Mouse (Mus musculus): Measurements from ENCODE around the gene Hivep2. TPM values are rescaled to one million over a fixed set of nuclear protein-coding genes. Genes with fewer than 3 reads are reported as not detected.
A peak's percentile ranks its signal among the peaks of the same experiment; 100 is the strongest.

The Hivep2 gene
- polyA plus RNA-seq, 1 experiment from 2014 or later: 0.32 TPM

DNA sequence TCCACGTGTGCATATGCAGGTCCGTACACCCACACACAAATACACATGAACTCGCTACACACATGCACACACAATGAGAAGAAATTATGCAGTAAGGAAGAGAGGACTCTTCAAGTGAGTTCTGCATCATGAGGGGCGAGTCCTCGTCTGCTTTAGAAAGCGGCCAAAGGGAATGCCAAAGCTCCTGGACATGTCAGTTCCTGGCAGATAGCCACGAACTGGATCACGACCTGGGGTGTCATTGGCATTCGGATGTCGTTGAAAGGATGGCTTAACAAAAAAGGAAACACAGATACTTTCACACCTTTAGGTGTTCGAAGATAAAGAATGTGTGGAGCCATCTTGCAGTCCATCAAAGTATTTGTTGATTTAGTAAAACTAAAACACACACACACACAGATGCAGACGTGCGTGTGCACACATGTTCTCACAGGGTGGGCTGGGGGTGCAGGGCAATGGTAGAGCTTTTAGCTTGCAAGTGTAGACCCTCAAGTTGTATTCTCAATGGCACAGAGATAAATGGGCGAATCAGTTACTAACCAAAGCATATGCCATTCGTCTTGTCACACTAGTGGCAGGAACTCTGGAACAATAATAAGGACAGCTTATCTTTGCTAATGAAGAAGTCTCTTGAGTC lies 99.0 kb downstream of the Hivep2 start:
- Histone ChIP-seq H3K9ac (no peak overlapping the region), H3K4me2 (no peak overlapping the region), H3K9me3 (replicated peaks) (no peaks in the 10 kb centered on the region), H3K27ac (replicated peaks) (no peak overlapping the region), H3K27me3 (no peaks in the 10 kb centered on the region), H3K4me3 (replicated peaks) (no peak overlapping the region), H3K36me3 (replicated peaks) (no peaks in the 10 kb centered on the region), H3K4me1 (replicated peaks) (no peaks in the 10 kb centered on the region)
- WGBS (ENCODE audit: insufficient replicate concordance): 61% methylated on average over 15 of the region's 15 CpGs
- ATAC-seq (ENCODE audit: insufficient read depth): no peak

DNA sequence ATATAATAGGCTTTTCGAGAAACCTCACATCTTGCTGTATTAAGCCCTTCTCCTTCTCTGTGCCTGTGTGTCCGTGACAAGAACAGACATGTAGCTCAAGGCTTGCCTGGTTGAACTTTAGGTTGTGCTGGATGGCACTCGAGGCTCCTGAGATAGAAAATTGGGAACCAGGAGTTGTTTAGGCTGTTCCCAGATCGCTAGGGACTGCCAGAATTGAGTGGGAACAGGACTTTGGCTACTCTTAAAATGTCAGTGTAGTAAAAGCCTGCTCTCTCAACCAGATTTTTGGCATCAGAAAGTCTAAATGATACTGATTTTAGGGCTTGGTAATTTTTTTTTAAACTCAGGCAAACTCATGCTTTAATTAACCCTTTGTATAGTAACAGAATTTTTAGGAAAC lies 101.9 kb downstream of the Hivep2 start:
- no peak overlapping the region for H3K4me2 ChIP-seq
- no peaks in the 10 kb centered on the region for H3K27me3 ChIP-seq
- no peaks in the 10 kb centered on the region for H3K4me1 ChIP-seq (replicated peaks)
- no peaks in the 10 kb centered on the region for H3K9me3 ChIP-seq (replicated peaks)
- WGBS (ENCODE audit: insufficient replicate concordance): 51% methylated on average over 4 of the region's 4 CpGs
- ATAC-seq (ENCODE audit: insufficient read depth): no peak
- H3K9ac ChIP-seq: no peak overlapping the region
- no peak overlapping the region for H3K4me3 ChIP-seq (replicated peaks)
- H3K36me3 ChIP-seq (replicated peaks): no peaks in the 10 kb centered on the region
- H3K27ac ChIP-seq (replicated peaks): no peak overlapping the region

GRCm38 (mm10) chr10:14070498-14071079 lies 104.7 kb downstream of the Hivep2 start:
- no peak for ATAC-seq (ENCODE audit: insufficient read depth)
- no peaks in the 10 kb centered on the region for H3K4me1 ChIP-seq (replicated peaks)
- 51% methylated on average over 5 of the region's 5 CpGs for WGBS (ENCODE audit: insufficient replicate concordance)

GRCm38 (mm10) chr10:14072504-14072903 lies 106.6 kb downstream of the Hivep2 start:
- Histone ChIP-seq H3K27me3 (no peaks in the 10 kb centered on the region), H3K4me1 (replicated peaks) (no peaks in the 10 kb centered on the region), H3K36me3 (replicated peaks) (no peaks in the 10 kb centered on the region), H3K9ac (no peak overlapping the region), H3K27ac (replicated peaks) (no peak overlapping the region), H3K4me2 (no peak overlapping the region), H3K9me3 (replicated peaks) (no peaks in the 10 kb centered on the region), H3K4me3 (replicated peaks) (no peak overlapping the region)
- WGBS (ENCODE audit: insufficient replicate concordance): 64% methylated on average over 3 of the region's 3 CpGs
- no peak for ATAC-seq (ENCODE audit: insufficient read depth)

More at GRCm38 (mm10) chr10:14070498-14071079, 104.7 kb downstream of the Hivep2 start:
- no peak overlapping the region for H3K4me2 ChIP-seq
- no peaks in the 10 kb centered on the region for H3K27me3 ChIP-seq
- no peak overlapping the region for H3K27ac ChIP-seq (replicated peaks)
- H3K36me3 ChIP-seq (replicated peaks): no peaks in the 10 kb centered on the region
- H3K4me3 ChIP-seq (replicated peaks): no peak overlapping the region
- H3K9ac ChIP-seq: no peak overlapping the region
- H3K9me3 ChIP-seq (replicated peaks): no peaks in the 10 kb centered on the region

DNA sequence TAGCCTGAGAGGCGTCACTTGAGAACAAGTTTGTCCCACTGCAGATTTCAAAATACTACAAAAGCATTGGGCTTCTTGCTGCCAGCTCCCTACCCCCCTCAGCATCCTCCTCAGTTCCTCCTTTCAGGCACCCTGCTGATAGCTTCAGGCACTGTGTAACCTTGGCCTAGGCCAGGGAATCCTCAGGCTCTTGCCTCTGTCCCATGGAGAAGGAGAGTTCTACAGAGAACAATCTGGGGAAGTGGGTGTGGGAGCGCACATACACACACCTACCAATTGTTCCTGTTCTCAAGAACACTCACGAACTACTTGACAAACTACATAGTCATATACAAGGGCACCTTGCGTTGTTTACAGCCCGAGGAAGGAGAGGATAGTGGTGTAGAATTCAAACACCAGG lies 109.9 kb downstream of the Hivep2 start:
- Histone ChIP-seq H3K9ac (no peak overlapping the region), H3K27ac (replicated peaks) (no peak overlapping the region), H3K4me1 (replicated peaks) (no peaks in the 10 kb centered on the region), H3K36me3 (replicated peaks) (no peaks in the 10 kb centered on the region), H3K27me3 (no peaks in the 10 kb centered on the region), H3K4me3 (replicated peaks) (no peak overlapping the region), H3K4me2 (no peak overlapping the region), H3K9me3 (replicated peaks) (no peaks in the 10 kb centered on the region)
- WGBS (ENCODE audit: insufficient replicate concordance): 71% methylated on average over 5 of the region's 5 CpGs
- ATAC-seq (ENCODE audit: insufficient read depth): no peak

DNA sequence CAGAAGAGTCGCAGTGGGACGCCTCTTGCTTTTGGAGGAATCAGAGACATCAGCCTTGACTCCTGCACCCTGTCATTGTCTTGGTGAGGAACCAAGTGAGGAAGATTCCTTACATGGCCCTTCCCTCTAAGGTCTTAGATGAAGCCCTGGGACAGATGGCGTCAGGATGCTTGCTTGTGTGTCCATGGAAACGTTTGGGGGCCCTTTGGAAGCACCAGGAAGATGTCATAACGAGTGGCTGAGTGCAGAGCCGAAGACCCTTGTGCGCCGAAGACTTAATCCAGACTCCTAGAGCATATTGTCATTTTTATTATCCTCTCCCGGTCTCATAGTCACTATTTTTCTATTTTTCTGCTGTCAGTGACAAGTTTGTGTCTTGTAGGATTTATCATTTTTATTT lies 111.0 kb downstream of the Hivep2 start:
- WGBS (ENCODE audit: insufficient replicate concordance): 64% methylated on average over 9 of the region's 9 CpGs
- no peak overlapping the region for H3K4me2 ChIP-seq
- no peaks in the 10 kb centered on the region for H3K27me3 ChIP-seq
- no peak overlapping the region for H3K9ac ChIP-seq
- H3K9me3 ChIP-seq (replicated peaks): no peaks in the 10 kb centered on the region
- H3K4me1 ChIP-seq (replicated peaks): no peaks in the 10 kb centered on the region
- ATAC-seq (ENCODE audit: insufficient read depth): no peak
- H3K27ac ChIP-seq (replicated peaks): no peak overlapping the region
- no peak overlapping the region for H3K4me3 ChIP-seq (replicated peaks)
- H3K36me3 ChIP-seq (replicated peaks): no peaks in the 10 kb centered on the region

GRCm38 (mm10) chr10:14080830-14081229 lies 115.0 kb downstream of the Hivep2 start:
- no peak overlapping the region for H3K4me3 ChIP-seq (replicated peaks)
- H3K27me3 ChIP-seq: no peaks in the 10 kb centered on the region
- H3K4me1 ChIP-seq (replicated peaks): no peaks in the 10 kb centered on the region
- no peaks in the 10 kb centered on the region for H3K36me3 ChIP-seq (replicated peaks)
- H3K4me2 ChIP-seq: no peak overlapping the region
- H3K9ac ChIP-seq: no peak overlapping the region
- H3K9me3 ChIP-seq (replicated peaks): no peaks in the 10 kb centered on the region
- 64% methylated on average over 6 of the region's 6 CpGs for WGBS (ENCODE audit: insufficient replicate concordance)
- ATAC-seq (ENCODE audit: insufficient read depth): no peak
- H3K27ac ChIP-seq (replicated peaks): no peak overlapping the region

DNA sequence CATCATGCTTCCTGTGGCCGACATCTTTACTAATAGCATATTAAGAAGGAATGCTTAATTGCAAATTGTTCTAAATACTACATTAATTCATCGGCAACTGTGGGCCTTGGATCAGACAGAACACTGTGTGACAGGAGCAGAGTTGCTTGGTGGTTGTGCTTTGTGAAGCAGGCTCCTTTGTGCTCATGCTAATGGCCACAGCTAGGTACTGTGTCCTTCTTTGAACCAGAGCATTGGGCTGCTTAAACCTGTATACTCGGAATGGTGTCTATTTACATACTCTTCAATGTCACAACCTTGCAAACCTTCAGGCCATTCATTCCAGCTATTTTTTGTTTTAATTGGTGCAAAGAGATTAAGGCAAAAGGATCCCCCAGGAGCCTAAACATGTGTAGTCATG lies 115.9 kb downstream of the Hivep2 start:
- H3K36me3 ChIP-seq (replicated peaks): no peaks in the 10 kb centered on the region
- H3K4me3 ChIP-seq (replicated peaks): no peak overlapping the region
- H3K27ac ChIP-seq (replicated peaks): no peak overlapping the region
- no peak for ATAC-seq (ENCODE audit: insufficient read depth)
- no peak overlapping the region for H3K4me2 ChIP-seq
- no peaks in the 10 kb centered on the region for H3K4me1 ChIP-seq (replicated peaks)
- no peaks in the 10 kb centered on the region for H3K9me3 ChIP-seq (replicated peaks)
- no peak overlapping the region for H3K9ac ChIP-seq
- no peaks in the 10 kb centered on the region for H3K27me3 ChIP-seq
- WGBS (ENCODE audit: insufficient replicate concordance): 58% methylated on average over 3 of the region's 3 CpGs

DNA sequence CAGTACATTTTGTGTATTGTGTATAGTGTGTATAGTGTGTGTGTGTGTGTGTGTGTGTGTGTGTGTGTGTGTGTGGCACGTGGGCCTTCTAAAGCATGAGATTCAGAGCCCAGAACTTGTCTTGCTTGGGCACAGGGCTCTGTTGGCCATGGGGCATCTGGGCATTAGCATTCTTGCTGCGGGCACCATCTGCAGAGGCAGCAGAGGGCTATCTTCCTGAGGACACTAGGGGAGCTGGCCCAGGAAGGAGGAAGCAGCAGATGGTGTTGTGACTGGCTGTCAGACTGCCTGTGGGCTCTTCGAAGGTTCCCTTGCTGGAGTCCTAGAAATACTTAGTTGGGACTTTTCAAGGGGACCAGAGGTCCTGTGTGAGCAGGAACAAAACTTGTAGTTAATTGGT lies 116.4 kb downstream of the Hivep2 start:
- Histone ChIP-seq H3K9me3 (replicated peaks) (no peaks in the 10 kb centered on the region), H3K36me3 (replicated peaks) (no peaks in the 10 kb centered on the region), H3K27me3 (no peaks in the 10 kb centered on the region), H3K27ac (replicated peaks) (no peak overlapping the region), H3K4me3 (replicated peaks) (no peak overlapping the region), H3K9ac (no peak overlapping the region), H3K4me2 (no peak overlapping the region), H3K4me1 (replicated peaks) (no peaks in the 10 kb centered on the region)
- ATAC-seq (ENCODE audit: insufficient read depth): no peak
- 41% methylated on average over 3 of the region's 3 CpGs for WGBS (ENCODE audit: insufficient replicate concordance)

DNA sequence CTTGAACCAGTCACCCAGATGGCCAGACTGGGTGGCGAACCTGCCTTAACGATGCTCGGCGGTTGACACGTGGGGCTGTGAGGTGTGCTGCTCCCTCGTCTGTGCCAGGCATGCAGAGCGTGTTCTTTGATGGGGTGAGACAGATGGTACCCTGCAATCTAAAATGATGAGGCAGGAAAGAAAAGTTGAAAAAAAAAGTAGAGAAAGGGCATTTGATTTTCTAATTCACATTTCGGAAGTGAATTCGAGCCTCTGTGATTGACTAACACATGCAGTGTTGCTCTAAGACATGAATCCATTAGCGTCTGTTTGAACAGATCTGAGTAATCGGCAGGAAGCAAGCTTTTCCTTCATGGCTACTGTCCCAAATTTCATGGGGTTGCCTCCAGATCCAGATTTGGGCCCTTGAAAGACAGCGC lies 119.4 kb downstream of the Hivep2 start:
- H3K9me3 ChIP-seq (replicated peaks): no peaks in the 10 kb centered on the region
- 75% methylated on average over 12 of the region's 12 CpGs for WGBS (ENCODE audit: insufficient replicate concordance)
- no peak for ATAC-seq (ENCODE audit: insufficient read depth)
- no peaks in the 10 kb centered on the region for H3K27me3 ChIP-seq
- H3K36me3 ChIP-seq (replicated peaks): no peaks in the 10 kb centered on the region
- no peaks in the 10 kb centered on the region for H3K4me1 ChIP-seq (replicated peaks)
- no peak overlapping the region for H3K4me3 ChIP-seq (replicated peaks)
- H3K4me2 ChIP-seq: peak overlapping the region; percentile 50; the same call in 1 of the 2 replicates
- H3K27ac ChIP-seq (replicated peaks): no peak overlapping the region
- H3K9ac ChIP-seq: no peak overlapping the region

DNA sequence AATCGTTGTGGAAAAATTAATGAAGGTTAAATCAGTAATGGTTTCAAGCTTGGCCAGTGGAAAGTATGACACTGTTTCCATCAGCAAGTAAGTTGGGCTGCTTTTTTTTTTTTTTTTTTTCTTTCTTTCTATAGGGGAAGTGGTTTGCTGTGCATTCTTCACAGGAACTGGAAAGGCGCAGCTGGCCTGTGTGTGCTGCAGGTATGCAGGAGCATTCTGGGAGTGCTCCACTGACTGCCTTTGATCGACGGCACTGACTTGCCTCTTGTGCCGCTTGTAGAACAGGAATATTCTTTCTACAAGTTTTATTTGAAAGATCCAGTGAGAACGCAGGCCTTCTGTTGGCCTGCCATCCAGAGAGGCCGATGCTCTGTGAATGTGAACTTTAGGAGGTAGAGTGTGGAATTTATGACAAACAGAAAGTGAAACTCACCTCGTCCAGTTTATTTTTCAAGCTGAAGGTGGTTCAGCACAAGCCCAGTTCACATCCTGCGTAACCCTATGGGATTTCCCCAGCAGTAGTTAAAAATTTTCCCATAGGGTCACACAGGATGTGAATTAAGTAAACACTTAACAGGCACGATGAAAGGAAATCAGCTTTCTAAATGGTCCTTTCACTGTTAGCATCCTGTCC lies 120.1 kb downstream of the Hivep2 start:
- no peak overlapping the region for H3K27ac ChIP-seq (replicated peaks)
- ATAC-seq (ENCODE audit: insufficient read depth): no peak; the same call in 1 of the 2 replicates

More for the DNA sequence above, 120.1 kb downstream of the Hivep2 start:
- Histone ChIP-seq H3K4me3 (replicated peaks) (peak overlapping the region; percentile 43), H3K36me3 (replicated peaks) (no peaks in the 10 kb centered on the region), H3K9ac (no peak overlapping the region), H3K4me1 (replicated peaks) (no peaks in the 10 kb centered on the region), H3K9me3 (replicated peaks) (no peaks in the 10 kb centered on the region), H3K27me3 (no peaks in the 10 kb centered on the region), H3K4me2 (peak overlapping the region; percentile 50)
- WGBS (ENCODE audit: insufficient replicate concordance): 23% methylated on average over 10 of the region's 10 CpGs

Measured in liver, embryonic 15.5 days (tissue).